13 mouse cellular contexts compared by ENCODE assay signal in the genomic region with DNA sequence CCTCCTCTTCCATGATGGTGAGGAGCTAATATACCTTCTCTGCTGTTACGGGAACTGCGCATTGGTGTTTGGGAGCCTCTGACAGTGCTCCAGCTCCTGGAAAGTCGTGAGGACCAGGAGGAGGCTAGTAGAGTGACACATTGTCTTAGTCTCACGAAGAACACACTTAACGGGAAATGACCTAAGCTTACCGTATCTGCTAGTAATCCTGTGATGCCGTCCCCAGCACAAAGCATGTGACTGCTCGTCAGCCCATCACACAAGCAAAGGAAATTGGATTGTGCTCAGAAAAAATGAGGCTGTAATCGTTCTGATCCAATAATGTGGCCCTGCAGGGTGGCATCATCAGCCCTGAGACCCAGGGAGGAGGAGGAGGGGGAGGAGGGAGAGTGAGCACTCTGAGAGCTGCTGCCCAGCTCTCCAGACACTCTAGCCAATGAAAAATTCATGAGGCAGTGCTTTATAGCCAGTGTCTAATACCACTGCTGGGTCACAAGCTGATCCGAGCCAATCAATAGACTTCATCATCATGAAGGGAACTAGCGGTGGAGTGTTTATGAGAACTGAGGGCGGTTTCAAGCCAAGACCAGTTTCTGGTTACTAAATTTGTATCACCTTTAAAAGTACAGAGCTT. TPM values are rescaled to one million over a fixed set of nuclear protein-coding genes. Genes with fewer than 3 reads are reported as not detected.
DNase-seq lines count a peak whose midpoint lies in the region; ATAC-seq lines count a peak whose summit lies in the region.
"Had no signal": no experiment of that assay in that cellular context is flagged by ENCODE, and none has a peak within 500 bp of the region (broad histone marks: within the 10 kb centered on the region; RNA-seq: fewer than 3 reads in every experiment).

No protein-coding gene starts in this region.

- H3K4me3 ChIP-seq in hindbrain, embryonic 10.5 days: no peak overlapping the region
- H3K4me3 ChIP-seq in macrophage (ENCODE audit: inconsistent target): no peak overlapping the region
- H3K4me3 ChIP-seq in neural tube, embryonic 14.5 days (ENCODE audit: low read depth, low read length): no peak overlapping the region

- H3K9ac ChIP-seq in neural tube, embryonic 14.5 days (replicated peaks; ENCODE audit: low read depth, low read length): no peak overlapping the region
- H3K9ac ChIP-seq: liver, postnatal 0 days had no signal

- H3K36me3 ChIP-seq in hindbrain, embryonic 10.5 days: peaks cover 9% of the 10 kb centered on the region
- no peaks in the 10 kb centered on the region for H3K36me3 ChIP-seq in macrophage (ENCODE audit: inconsistent target)
- H3K36me3 ChIP-seq in neural tube, embryonic 14.5 days (ENCODE audit: control insufficient read depth, insufficient read depth, low read length): no peaks in the 10 kb centered on the region

- H3K79me2 ChIP-seq in macrophage (ENCODE audit: inconsistent target): no peaks in the 10 kb centered on the region

- 81% methylated on average over 12 of the region's 12 CpGs for WGBS in hindbrain, embryonic 10.5 days
- WGBS in macrophage (ENCODE audit: missing documents): 72% methylated on average over 11 of the region's 12 CpGs
- 50% methylated on average over 12 of the region's 12 CpGs for WGBS in neural tube, embryonic 14.5 days

- DNase-seq in embryo, embryonic 10 days (ENCODE audit: low spot score): peak; percentile 23
- no peak for DNase-seq in embryo, embryonic 9.5 days (ENCODE audit: extremely low spot score)
- peak; percentile 26 for DNase-seq in hindbrain, embryonic 10.5 days (ENCODE audit: low spot score)
- DNase-seq in heart, postnatal 36 days: no peak
- no peak for DNase-seq in layer of hippocampus, adult 9-11 months
- no peak for DNase-seq in urinary bladder, adult 2 months (ENCODE audit: low spot score)
- DNase-seq: adrenal gland, postnatal 25 days; cerebellum, adult 9-10 months; gastrocnemius, postnatal 10 days; liver, postnatal 0 days had no signal

- H3K4me2 ChIP-seq in neural tube, embryonic 14.5 days (ENCODE audit: low read depth, low read length): no peak overlapping the region

- no peaks in the 10 kb centered on the region for H3K27me3 ChIP-seq in hindbrain, embryonic 10.5 days (ENCODE audit: insufficient read depth, poor library complexity, severe bottlenecking)
- no peaks in the 10 kb centered on the region for H3K27me3 ChIP-seq in neural tube, embryonic 14.5 days (ENCODE audit: control insufficient read depth, insufficient read depth, low read length)

- 0 out of 2 replicates have a peak overlapping the region, but pooled peaks have one; percentile 2 for H3K27ac ChIP-seq in hindbrain, embryonic 10.5 days
- peak overlapping the region; percentile 82 for H3K27ac ChIP-seq in macrophage
- peak overlapping the region; percentile 61; the same call in 1 of the 2 replicates for H3K27ac ChIP-seq in neural tube, embryonic 14.5 days (ENCODE audit: low read depth, low read length)

- intact Hi-C loops in heart, postnatal 36 days (cut with DNase I): no loop called here

- peak; percentile 90 for ATAC-seq in neural tube, embryonic 14.5 days (ENCODE audit: low read depth)
- ATAC-seq: liver, postnatal 0 days had no signal

- H3K4me1 ChIP-seq in hindbrain, embryonic 10.5 days (replicated peaks): no peaks in the 10 kb centered on the region
- H3K4me1 ChIP-seq in neural tube, embryonic 14.5 days (ENCODE audit: control insufficient read depth, insufficient read depth, low read length): 0 out of 2 replicates have a peak, but pooled peaks cover 2% of the 10 kb centered on the region

- peaks cover 10% of the 10 kb centered on the region; the same call in 1 of the 2 replicates for H3K9me3 ChIP-seq in hindbrain, embryonic 10.5 days
- no peaks in the 10 kb centered on the region for H3K9me3 ChIP-seq in neural tube, embryonic 14.5 days (ENCODE audit: control insufficient read depth, low read length)

RNA-seq across cellular contexts. Expression of a gene that starts 24.3 kb away (rescaled TPM):
- polyA plus RNA-seq in hindbrain, embryonic 10.5 days (2016; fragmentation: Nextera tagmentation; extraction: Ambion mirVana): 2.4 and 2.9 TPM in 2 replicates
- total RNA-seq in macrophage (2018; cell fraction: chromatin; rRNA removed): 100 to 1,000 TPM in 22 of 26 experiments, 10 to 100 TPM in 4; 71.4 to 886 (median 177) TPM
- total RNA-seq in macrophage (2018; cell fraction: cytosol; rRNA removed): 1,000 to 10,000 TPM in 3 of 26 experiments, 100 to 1,000 TPM in 23; 230 to 1,349 (median 405) TPM
- 1,000 to 10,000 TPM in 2 of 26 experiments, 100 to 1,000 TPM in 24; 130 to 1,042 (median 343) TPM for total RNA-seq in macrophage (2018; cell fraction: nucleus; rRNA removed)
- 201 to 678 TPM (median 211 TPM) in 3 replicates for polyA plus RNA-seq in macrophage (2018)
- 0.66 and 1.7 TPM in 2 replicates for polyA plus RNA-seq in neural tube, embryonic 14.5 days (2014; fragmentation: Nextera tagmentation; extraction: Ambion mirVana)
- 10 to 100 TPM in 1 of 2 experiments, 1 to 10 TPM in 1; 5.0 to 17.9 TPM for total RNA-seq in heart, postnatal 36 days (2021)
- polyA plus RNA-seq in urinary bladder, adult 2 months (2012; rRNA removed): 4.6 and 9.8 TPM in 2 replicates
- polyA plus RNA-seq: testis, adult 2 months had no signal

Comparison
In these comparisons a context has a peak if more than half of its experiments do, and no peak if none do; other contexts are left out.
1. DNase-seq: peak in embryo, embryonic 10 days (single experiment) and hindbrain, embryonic 10.5 days (single experiment); none in embryo, embryonic 9.5 days (single experiment), heart, postnatal 36 days (0 of 2), layer of hippocampus, adult 9-11 months (single experiment) and urinary bladder, adult 2 months (single experiment).
2. H3K27ac ChIP-seq: peak in every context shown above with its lines; median percentile 82 in macrophage; 61 in neural tube, embryonic 14.5 days; 2 in hindbrain, embryonic 10.5 days.
3. RNA of a gene that starts 24.3 kb away (polyA plus RNA-seq): 201 to 678 TPM in macrophage; 4.6 to 9.8 TPM in urinary bladder, adult 2 months, 2.4 to 2.9 TPM in hindbrain, embryonic 10.5 days and 0.66 to 1.7 TPM in neural tube, embryonic 14.5 days; every median in the first group is over 10 times any median in the second.